Mouse (Mus musculus): ENCODE measurements at regions not wholly inside any gene's neighbourhood (a gene's known extent, or its start where the extent isn't known, plus 50 kb on each side); places are given as distances from the start of the nearest gene placed in this dataset.
A peak's percentile ranks its signal among the peaks of the same experiment; 100 is the strongest.

DNA sequence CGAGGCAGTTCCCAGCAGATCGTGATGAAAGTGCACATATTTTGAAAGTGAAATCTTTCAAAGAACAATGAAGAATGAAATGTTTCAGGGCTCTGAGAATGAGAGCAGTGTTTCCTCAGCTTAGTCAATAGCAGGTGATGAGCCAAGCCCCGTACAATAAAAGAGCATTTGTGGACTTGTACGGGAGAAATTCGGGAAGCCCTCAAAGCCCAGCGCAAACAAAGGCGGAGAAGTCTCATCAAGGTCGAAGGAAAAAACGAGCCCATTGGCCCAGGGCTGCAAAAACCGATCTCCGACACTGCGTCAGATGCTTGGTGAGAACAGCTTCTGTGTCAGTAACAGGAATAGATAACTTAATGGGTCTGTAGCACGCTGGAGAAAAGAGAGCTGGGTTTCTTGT, 261.5 kb downstream of the 4933412E24Rik start:
- WGBS: 56% methylated on average over 13 of the region's 13 CpGs
- no peaks in the 10 kb centered on the region for H3K27me3 ChIP-seq (ENCODE audit: control insufficient read depth, insufficient read depth, low read length)
- no peaks in the 10 kb centered on the region for H3K4me1 ChIP-seq (replicated peaks; ENCODE audit: control insufficient read depth, insufficient read depth)
- TF ChIP-seq EP300 (optimal IDR thresholded peaks at IDR 0.05) (no peak), CTCF (IDR thresholded peaks at IDR 0.05; ENCODE audit: low read depth) (no peak)
- H3K9me3 ChIP-seq (ENCODE audit: control insufficient read depth, low read length): no peaks in the 10 kb centered on the region
- ATAC-seq (ENCODE audit: low FRiP score, low TSS enrichment) (no peak), DNase-seq (ENCODE audit: low spot score) (no peak)
- H3K4me3 ChIP-seq (ENCODE audit: low read depth, low read length): no peak overlapping the region; the same call in 1 of the 2 replicates
- no peak overlapping the region for H3K27ac ChIP-seq (replicated peaks)
- no peak overlapping the region for H3K9ac ChIP-seq (ENCODE audit: low read length)
- H3K36me3 ChIP-seq (ENCODE audit: control insufficient read depth, insufficient read depth, low read length): no peaks in the 10 kb centered on the region
- H3K4me2 ChIP-seq (replicated peaks; ENCODE audit: low read depth): peak overlapping the region; percentile 36

- no peak overlapping the region for H3K4me3 ChIP-seq (ENCODE audit: low read depth, low read length)
- WGBS: 90% methylated on average over 1 of the region's 1 CpGs
- no peaks in the 10 kb centered on the region for H3K36me3 ChIP-seq (ENCODE audit: control insufficient read depth, insufficient read depth, low read length)
Measured at GRCm38 (mm10) chr15:59752277-59752676, 264.1 kb downstream of the 4933412E24Rik start.

DNA sequence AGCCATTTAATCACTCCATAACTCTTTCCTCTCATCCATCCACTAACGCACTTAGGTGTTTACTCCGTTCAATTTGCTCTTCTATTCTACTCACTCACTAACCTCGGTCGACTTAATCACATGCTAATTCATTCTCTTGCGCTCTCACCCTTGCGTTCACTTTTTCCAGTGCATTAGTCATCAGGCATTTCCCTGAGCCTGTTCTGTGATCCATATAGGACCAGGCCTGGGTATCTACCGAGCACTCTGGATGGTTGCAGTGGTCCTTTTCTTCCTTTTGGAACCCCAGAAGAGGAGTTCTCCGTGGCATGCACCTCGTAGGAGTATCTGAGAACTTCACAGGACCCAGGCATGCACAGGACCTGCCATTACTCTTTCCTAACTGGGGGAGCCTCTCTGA, 270.1 kb downstream of the 4933412E24Rik start:
- Histone ChIP-seq H3K9ac (ENCODE audit: low read length) (no peak overlapping the region), H3K9me3 (ENCODE audit: control insufficient read depth, low read length) (no peaks in the 10 kb centered on the region), H3K4me3 (ENCODE audit: low read depth, low read length) (no peak overlapping the region), H3K36me3 (ENCODE audit: control insufficient read depth, insufficient read depth, low read length) (no peaks in the 10 kb centered on the region), H3K27me3 (ENCODE audit: control insufficient read depth, insufficient read depth, low read length) (no peaks in the 10 kb centered on the region), H3K4me1 (replicated peaks; ENCODE audit: control insufficient read depth, insufficient read depth) (no peaks in the 10 kb centered on the region), H3K4me2 (replicated peaks; ENCODE audit: low read depth) (no peak overlapping the region), H3K27ac (replicated peaks) (no peak overlapping the region)
- no peak for DNase-seq (ENCODE audit: low spot score)
- ATAC-seq (ENCODE audit: low FRiP score, low TSS enrichment): 0 out of 2 replicates have a peak, but pooled peaks have one; percentile 39
- 77% methylated on average over 9 of the region's 9 CpGs for WGBS
- TF ChIP-seq EP300 (optimal IDR thresholded peaks at IDR 0.05) (no peak), CTCF (IDR thresholded peaks at IDR 0.05; ENCODE audit: low read depth) (no peak)

More at GRCm38 (mm10) chr15:59752277-59752676, 264.1 kb downstream of the 4933412E24Rik start:
- H3K27me3 ChIP-seq (ENCODE audit: control insufficient read depth, insufficient read depth, low read length): no peaks in the 10 kb centered on the region
- no peak overlapping the region for H3K27ac ChIP-seq (replicated peaks)
- DNase-seq (ENCODE audit: low spot score): no peak
- no peak overlapping the region for H3K4me2 ChIP-seq (replicated peaks; ENCODE audit: low read depth)
- TF ChIP-seq EP300 (optimal IDR thresholded peaks at IDR 0.05): no peak
- TF ChIP-seq CTCF (IDR thresholded peaks at IDR 0.05; ENCODE audit: low read depth): no peak
- H3K4me1 ChIP-seq (replicated peaks; ENCODE audit: control insufficient read depth, insufficient read depth): no peaks in the 10 kb centered on the region
- H3K9me3 ChIP-seq (ENCODE audit: control insufficient read depth, low read length): no peaks in the 10 kb centered on the region
- no peak overlapping the region for H3K9ac ChIP-seq (ENCODE audit: low read length)
- no peak for ATAC-seq (ENCODE audit: low FRiP score, low TSS enrichment)

GRCm38 (mm10) chr15:59744411-59744931, 271.9 kb downstream of the 4933412E24Rik start:
- Histone ChIP-seq H3K4me2 (replicated peaks; ENCODE audit: low read depth) (no peak overlapping the region), H3K36me3 (ENCODE audit: control insufficient read depth, insufficient read depth, low read length) (no peaks in the 10 kb centered on the region), H3K27me3 (ENCODE audit: control insufficient read depth, insufficient read depth, low read length) (no peaks in the 10 kb centered on the region), H3K4me3 (ENCODE audit: low read depth, low read length) (no peak overlapping the region), H3K27ac (replicated peaks) (no peak overlapping the region), H3K9me3 (ENCODE audit: control insufficient read depth, low read length) (no peaks in the 10 kb centered on the region), H3K9ac (ENCODE audit: low read length) (no peak overlapping the region), H3K4me1 (replicated peaks; ENCODE audit: control insufficient read depth, insufficient read depth) (no peaks in the 10 kb centered on the region)
- no peak for TF ChIP-seq EP300 (optimal IDR thresholded peaks at IDR 0.05)
- TF ChIP-seq CTCF (IDR thresholded peaks at IDR 0.05; ENCODE audit: low read depth): no peak
- WGBS: 47% methylated on average over 5 of the region's 5 CpGs
- no peak for ATAC-seq (ENCODE audit: low FRiP score, low TSS enrichment)
- no peak for DNase-seq (ENCODE audit: low spot score)

DNA sequence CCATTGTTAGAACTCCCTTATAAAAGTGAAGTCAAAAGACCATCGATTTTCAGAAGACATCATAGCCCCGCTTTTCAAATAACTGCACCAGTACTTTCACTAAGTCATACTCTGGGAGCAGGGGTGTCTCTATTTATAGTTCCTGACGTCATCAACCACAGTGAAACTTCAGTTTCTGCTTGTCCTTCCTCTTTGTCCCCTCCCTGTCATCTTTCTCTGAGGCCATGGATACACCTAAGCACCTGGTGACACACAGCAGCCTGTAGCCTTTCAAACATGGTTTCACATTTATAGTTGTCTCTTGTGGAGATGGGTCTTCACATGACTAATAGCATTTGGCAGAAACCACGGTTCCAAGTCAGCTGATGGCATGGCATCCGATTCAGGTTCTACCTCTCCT, 277.2 kb downstream of the 4933412E24Rik start:
- 73% methylated on average over 5 of the region's 5 CpGs for WGBS
- ATAC-seq (ENCODE audit: low FRiP score, low TSS enrichment) (no peak), DNase-seq (ENCODE audit: low spot score) (no peak)
- Histone ChIP-seq H3K4me2 (replicated peaks; ENCODE audit: low read depth) (no peak overlapping the region), H3K9me3 (ENCODE audit: control insufficient read depth, low read length) (no peaks in the 10 kb centered on the region), H3K27me3 (ENCODE audit: control insufficient read depth, insufficient read depth, low read length) (no peaks in the 10 kb centered on the region), H3K9ac (ENCODE audit: low read length) (no peak overlapping the region), H3K4me3 (ENCODE audit: low read depth, low read length) (no peak overlapping the region), H3K36me3 (ENCODE audit: control insufficient read depth, insufficient read depth, low read length) (no peaks in the 10 kb centered on the region), H3K4me1 (replicated peaks; ENCODE audit: control insufficient read depth, insufficient read depth) (no peaks in the 10 kb centered on the region), H3K27ac (replicated peaks) (no peak overlapping the region)
- TF ChIP-seq EP300 (optimal IDR thresholded peaks at IDR 0.05): no peak

DNA sequence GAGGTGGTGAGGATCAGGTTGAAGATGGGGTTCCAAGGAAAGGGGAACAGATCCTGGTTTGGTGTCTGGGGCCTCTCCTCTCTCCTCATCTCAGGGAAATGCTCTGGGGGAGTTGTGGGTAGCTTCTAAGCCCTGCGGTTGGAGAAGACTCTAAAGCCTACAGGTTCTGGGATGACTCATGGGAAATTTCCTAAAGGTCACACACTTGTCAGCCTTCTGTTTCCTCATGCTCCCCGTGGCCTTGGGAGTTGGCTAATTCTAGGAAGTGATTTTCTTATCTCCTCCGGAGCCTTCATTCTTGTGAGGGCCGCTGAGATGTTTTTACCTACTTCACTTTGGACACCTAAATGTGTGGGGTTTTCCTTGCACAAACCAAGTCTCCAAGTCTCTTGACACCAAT, 279.2 kb downstream of the 4933412E24Rik start:
- 78% methylated on average over 4 of the region's 4 CpGs for WGBS
- TF ChIP-seq EP300 (optimal IDR thresholded peaks at IDR 0.05): no peak
- no peak for TF ChIP-seq CTCF (IDR thresholded peaks at IDR 0.05; ENCODE audit: low read depth)

More for the DNA sequence above, 279.2 kb downstream of the 4933412E24Rik start:
- H3K4me1 ChIP-seq (replicated peaks; ENCODE audit: control insufficient read depth, insufficient read depth): no peaks in the 10 kb centered on the region
- H3K9me3 ChIP-seq (ENCODE audit: control insufficient read depth, low read length): no peaks in the 10 kb centered on the region
- DNase-seq (ENCODE audit: low spot score): no peak
- no peaks in the 10 kb centered on the region for H3K27me3 ChIP-seq (ENCODE audit: control insufficient read depth, insufficient read depth, low read length)
- ATAC-seq (ENCODE audit: low FRiP score, low TSS enrichment): peak; percentile 32; the same call in 1 of the 2 replicates
- no peaks in the 10 kb centered on the region for H3K36me3 ChIP-seq (ENCODE audit: control insufficient read depth, insufficient read depth, low read length)
- H3K4me2 ChIP-seq (replicated peaks; ENCODE audit: low read depth): no peak overlapping the region
- no peak overlapping the region for H3K27ac ChIP-seq (replicated peaks)
- no peak overlapping the region for H3K4me3 ChIP-seq (ENCODE audit: low read depth, low read length)
- H3K9ac ChIP-seq (ENCODE audit: low read length): no peak overlapping the region

Data from stomach, postnatal 0 days (tissue).